Mouse (Mus musculus) regulatory T cell (primary cell): ENCODE data around the gene Dusp2.
"Not testable (repeated sequence)": the region's sequence is repeated elsewhere in the genome, so short reads cannot be mapped to it uniquely, and the experiment has no call there.

Source experiments
- in situ Hi-C: fragments of 300-600 bp; cut with MboI, MseI; formaldehyde crosslinking; loops from one replicate; pipeline ENCODE4 v1.15.1; 2025; ENCODE audit warnings: high pct_unique_total_duplicates

Gene Dusp2

GRCm38 (mm10) chr2:127335767-127336496 is at the start of gene Dusp2:
Dusp2 (plus strand) TSS chr2:127336159.
- in situ Hi-C loops = loop anchor here (25.0 kb wide), 1 partner anchor 1549 kb away; the partner anchor contains the start of gene Secisbp2l

- in situ Hi-C loops = loop anchor here (5.0 kb wide), 1 partner anchor 75 kb away; no protein-coding TSS in a partner anchor
Measured at GRCm38 (mm10) chr2:127292250-127292649, 43.7 kb upstream of the Dusp2 start.

GRCm38 (mm10) chr2:127297001-127297805 is 38.8 kb upstream of the Dusp2 start:
- in situ Hi-C loops = loop anchor here (5.0 kb wide), 1 partner anchor 140 kb away; no protein-coding TSS in a partner anchor

- in situ Hi-C loops = loop anchor here (5.0 kb wide), 1 partner anchor 139 kb away; no protein-coding TSS in a partner anchor
Measured at GRCm38 (mm10) chr2:127298056-127298455, 37.9 kb upstream of the Dusp2 start.

- in situ Hi-C loops = no loop called here
Measured at GRCm38 (mm10) chr2:127300701-127301100, 35.3 kb upstream of the Dusp2 start.

GRCm38 (mm10) chr2:127301883-127302282 is 34.1 kb upstream of the Dusp2 start:
- in situ Hi-C loops = no loop called here

GRCm38 (mm10) chr2:127304192-127304591 is 31.8 kb upstream of the Dusp2 start:
- in situ Hi-C loops = not testable (repeated sequence)

- in situ Hi-C loops = loop anchor here (5.0 kb wide), 1 partner anchor 43 kb away; no protein-coding TSS in a partner anchor
Measured at GRCm38 (mm10) chr2:127304609-127305210, 31.2 kb upstream of the Dusp2 start.

- in situ Hi-C loops = loop anchor here (5.0 kb wide), 1 partner anchor 41 kb away; no protein-coding TSS in a partner anchor
Measured at GRCm38 (mm10) chr2:127306123-127306522, 29.8 kb upstream of the Dusp2 start.

- in situ Hi-C loops = loop anchor here (5.0 kb wide), 1 partner anchor 40 kb away; no protein-coding TSS in a partner anchor
Measured at GRCm38 (mm10) chr2:127307179-127307578, 28.8 kb upstream of the Dusp2 start.

GRCm38 (mm10) chr2:127308660-127309059 is 27.3 kb upstream of the Dusp2 start:
- in situ Hi-C loops = loop anchor here (5.0 kb wide), 1 partner anchor 39 kb away; no protein-coding TSS in a partner anchor

GRCm38 (mm10) chr2:127310246-127310645 is 25.7 kb upstream of the Dusp2 start:
- in situ Hi-C loops = no loop called here

GRCm38 (mm10) chr2:127310685-127311084 is 25.3 kb upstream of the Dusp2 start:
- in situ Hi-C loops = no loop called here

- in situ Hi-C loops = no loop called here
Measured at GRCm38 (mm10) chr2:127311193-127311592, 24.8 kb upstream of the Dusp2 start.

- in situ Hi-C loops = no loop called here
Measured at GRCm38 (mm10) chr2:127312801-127313200, 23.2 kb upstream of the Dusp2 start.

- in situ Hi-C loops = no loop called here
Measured at GRCm38 (mm10) chr2:127313878-127314277, 22.1 kb upstream of the Dusp2 start.

GRCm38 (mm10) chr2:127314467-127315154 is 21.3 kb upstream of the Dusp2 start:
- in situ Hi-C loops = no loop called here

- in situ Hi-C loops = no loop called here
Measured at GRCm38 (mm10) chr2:127315155-127315470, 20.8 kb upstream of the Dusp2 start.

- in situ Hi-C loops = no loop called here
Measured at GRCm38 (mm10) chr2:127316431-127316830, 19.5 kb upstream of the Dusp2 start.

- in situ Hi-C loops = no loop called here
Measured at GRCm38 (mm10) chr2:127318136-127318535, 17.8 kb upstream of the Dusp2 start.

- in situ Hi-C loops = no loop called here
Measured at GRCm38 (mm10) chr2:127319071-127319470, 16.9 kb upstream of the Dusp2 start.
